Mouse (Mus musculus) brain, embryonic 18.5 days (tissue): ENCODE data around the gene Hdc.
"Not testable (repeated sequence)": the region's sequence is repeated elsewhere in the genome, so short reads cannot be mapped to it uniquely, and the experiment has no call there.

Experiments used
- DNase-seq: peaks from one replicate; pipeline ENCODE4 v3.0.0-alpha.2; 2012; ENCODE audit warnings: low read depth, low spot score

Hdc gene

DNA sequence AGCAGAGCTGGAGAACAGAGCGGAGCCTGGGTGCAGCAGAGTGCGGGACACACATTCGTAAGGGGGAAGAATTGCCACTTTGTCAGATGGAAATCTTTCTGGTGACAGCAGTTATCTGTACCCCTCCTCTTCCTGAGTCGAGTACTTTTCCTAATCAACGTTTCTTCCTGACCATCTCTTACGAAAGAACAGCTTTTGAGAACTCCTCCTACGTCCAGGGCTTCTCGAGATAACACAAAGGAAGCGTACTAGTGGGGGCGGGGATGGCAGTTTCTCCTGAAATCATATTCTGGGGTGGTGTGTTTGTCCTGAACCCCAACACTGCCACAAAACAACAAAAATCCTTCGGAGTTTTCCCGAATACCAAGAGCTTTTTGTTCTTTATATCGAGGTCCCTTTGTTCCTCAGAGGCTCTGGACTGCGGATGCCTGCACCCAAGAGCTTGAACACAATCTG lies at the start of gene Hdc:
Hdc (minus strand) TSS at position 51 of the 456 bp plus-strand sequence.
- no peak for DNase-seq

GRCm38 (mm10) chr2:126668621-126669252 lies 49.6 kb upstream of the Hdc start:
- DNase-seq: no peak

DNA sequence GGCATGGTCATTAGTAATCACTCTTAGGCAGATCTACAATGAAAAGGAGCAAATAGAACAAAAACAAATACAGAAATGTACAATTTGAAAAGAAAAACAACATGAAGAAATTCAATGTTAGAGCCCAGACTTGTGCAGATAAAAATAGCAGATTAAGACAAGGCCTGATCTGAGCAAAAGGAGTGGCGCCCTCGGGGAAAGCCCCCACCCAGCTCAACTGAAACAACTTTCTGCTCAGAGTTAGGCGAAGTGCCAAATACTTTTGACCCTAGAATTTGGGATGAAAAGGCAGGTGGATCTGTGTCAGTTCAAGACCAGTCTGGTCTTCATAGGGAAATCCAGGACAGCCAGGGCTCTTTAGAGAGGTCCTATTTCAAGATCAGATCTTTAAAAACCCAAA lies 46.9 kb upstream of the Hdc start:
- no peak for DNase-seq

- DNase-seq: peak; percentile 10
Observed at GRCm38 (mm10) chr2:126663481-126663880, 44.4 kb upstream of the Hdc start.

GRCm38 (mm10) chr2:126652929-126653328 lies 33.8 kb upstream of the Hdc start:
- no peak for DNase-seq

DNA sequence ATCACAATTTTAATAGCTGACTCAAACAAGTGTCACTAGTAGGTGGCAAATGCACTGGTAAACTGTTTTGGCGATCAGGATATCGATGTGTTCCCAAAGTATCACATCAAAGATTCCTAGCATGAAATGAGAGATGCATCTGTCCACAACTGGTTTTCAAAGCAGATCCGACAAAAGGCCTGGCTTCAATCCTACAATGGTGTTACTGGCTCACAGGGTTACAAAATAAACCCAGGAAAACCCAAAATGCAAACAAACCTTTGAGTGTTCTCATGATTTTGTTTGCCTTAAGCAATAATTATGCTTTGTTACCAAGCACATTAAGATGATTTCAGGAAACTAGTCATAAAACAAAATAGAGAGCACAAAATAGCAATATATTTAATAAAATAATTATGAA lies 28.7 kb upstream of the Hdc start:
- DNase-seq: no peak

GRCm38 (mm10) chr2:126646461-126646860 lies 27.4 kb upstream of the Hdc start:
- no peak for DNase-seq

GRCm38 (mm10) chr2:126644768-126645167 lies 25.7 kb upstream of the Hdc start:
- DNase-seq: no peak

GRCm38 (mm10) chr2:126640298-126640697 lies 21.2 kb upstream of the Hdc start:
- DNase-seq: no peak

DNA sequence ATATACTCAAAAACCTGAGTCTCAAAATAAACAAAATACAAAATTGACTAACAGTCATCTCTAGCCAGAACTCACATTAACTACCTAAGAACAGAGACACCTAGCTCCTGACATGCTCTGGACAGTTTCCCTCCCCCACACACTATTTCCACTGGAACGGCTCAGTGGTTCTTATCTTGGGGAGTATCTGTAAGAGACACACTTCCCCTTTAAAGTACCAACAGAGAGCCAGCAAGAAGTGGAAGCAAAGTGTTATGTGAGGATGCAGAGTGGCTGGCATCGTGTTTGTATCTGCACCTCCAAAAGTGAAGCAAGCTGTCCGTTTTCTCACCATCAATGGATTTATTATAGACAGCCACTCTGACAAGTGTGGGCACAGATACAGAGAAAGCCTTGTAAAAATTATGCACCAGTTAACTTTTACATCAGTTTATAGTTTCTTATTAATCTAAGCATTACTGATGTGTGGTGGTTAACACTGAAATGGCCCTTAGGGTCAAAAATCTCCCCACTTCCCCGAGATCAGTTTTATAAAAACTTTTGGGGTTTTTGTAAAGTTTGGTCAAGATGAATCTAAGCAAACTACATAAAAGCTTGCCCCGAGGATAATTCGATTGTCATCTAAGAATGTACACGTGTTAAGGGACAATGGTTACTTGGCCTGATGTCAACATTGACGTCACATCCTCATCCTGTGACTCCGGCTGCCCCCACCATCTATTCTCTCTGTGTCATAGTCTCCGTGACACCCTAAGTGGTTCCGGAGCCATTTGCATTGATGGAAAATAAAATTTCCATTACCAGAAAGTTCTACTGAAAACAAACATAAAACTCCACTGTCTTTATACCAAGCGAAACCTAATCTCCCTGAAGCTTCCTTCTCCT lies 17.1 kb upstream of the Hdc start:
- no peak for DNase-seq

DNA sequence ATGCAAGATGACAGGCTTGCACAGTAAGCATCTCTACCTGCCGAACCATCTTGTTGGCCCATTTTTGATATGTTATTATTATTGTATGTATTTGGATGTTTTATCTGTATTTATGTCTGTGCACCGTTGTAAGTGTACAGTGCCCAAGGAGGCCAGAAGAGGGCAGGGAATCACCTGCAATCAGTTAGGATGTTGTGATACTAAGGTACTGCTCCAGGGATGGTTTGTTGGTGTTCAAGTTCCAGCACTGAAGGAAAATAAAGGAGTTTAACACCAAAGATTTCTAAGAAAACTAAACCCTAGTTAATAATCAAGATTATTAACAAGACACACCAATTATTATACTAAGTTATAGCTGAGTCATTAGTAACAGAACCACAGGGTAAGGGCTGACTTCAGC lies 14.1 kb upstream of the Hdc start:
- DNase-seq: no peak

GRCm38 (mm10) chr2:126628455-126628995 lies 9.4 kb upstream of the Hdc start:
- DNase-seq: no peak

GRCm38 (mm10) chr2:126623138-126623537 lies 4.0 kb upstream of the Hdc start:
- no peak for DNase-seq

GRCm38 (mm10) chr2:126622455-126622854 lies 3.4 kb upstream of the Hdc start:
- DNase-seq: no peak

DNA sequence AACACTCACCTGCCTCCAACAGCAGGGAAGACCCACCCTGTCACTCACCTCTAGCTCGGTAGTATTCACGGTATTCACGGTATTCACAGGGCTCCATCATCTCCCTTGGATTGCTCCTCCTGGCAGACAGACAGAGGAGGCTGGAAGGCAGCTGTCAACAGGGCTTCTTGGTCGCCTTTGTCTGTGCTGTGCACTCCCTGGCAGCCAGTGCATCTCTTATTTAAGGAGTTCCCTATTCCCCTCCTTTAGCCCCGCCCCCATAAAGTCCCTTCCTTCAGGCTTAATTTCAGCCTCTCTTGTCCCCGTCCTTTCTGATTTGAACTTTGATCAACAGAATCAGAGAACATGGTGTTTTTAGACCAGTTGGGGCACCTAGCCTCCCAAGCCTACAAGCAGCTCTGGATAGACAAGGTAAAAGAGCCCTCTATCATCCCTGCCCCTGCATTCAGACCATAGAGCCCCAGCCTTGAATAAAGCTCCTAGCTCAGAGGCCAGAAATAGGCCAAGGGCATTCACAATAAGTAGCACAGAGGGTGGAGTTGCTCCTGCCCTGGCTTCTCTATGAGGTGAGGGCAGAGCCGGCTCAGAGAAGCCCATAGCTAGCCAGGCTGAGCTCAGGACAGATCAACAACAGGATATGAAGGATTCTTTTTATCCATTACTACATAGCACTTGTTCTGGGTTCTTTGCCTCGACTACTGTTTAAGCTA lies 474 bp downstream of the Hdc start:
- no peak for DNase-seq

GRCm38 (mm10) chr2:126615355-126615754 lies 3.7 kb downstream of the Hdc start:
- DNase-seq: no peak

- not testable (repeated sequence) for DNase-seq
Observed at GRCm38 (mm10) chr2:126609600-126609999, 9.5 kb downstream of the Hdc start.

DNA sequence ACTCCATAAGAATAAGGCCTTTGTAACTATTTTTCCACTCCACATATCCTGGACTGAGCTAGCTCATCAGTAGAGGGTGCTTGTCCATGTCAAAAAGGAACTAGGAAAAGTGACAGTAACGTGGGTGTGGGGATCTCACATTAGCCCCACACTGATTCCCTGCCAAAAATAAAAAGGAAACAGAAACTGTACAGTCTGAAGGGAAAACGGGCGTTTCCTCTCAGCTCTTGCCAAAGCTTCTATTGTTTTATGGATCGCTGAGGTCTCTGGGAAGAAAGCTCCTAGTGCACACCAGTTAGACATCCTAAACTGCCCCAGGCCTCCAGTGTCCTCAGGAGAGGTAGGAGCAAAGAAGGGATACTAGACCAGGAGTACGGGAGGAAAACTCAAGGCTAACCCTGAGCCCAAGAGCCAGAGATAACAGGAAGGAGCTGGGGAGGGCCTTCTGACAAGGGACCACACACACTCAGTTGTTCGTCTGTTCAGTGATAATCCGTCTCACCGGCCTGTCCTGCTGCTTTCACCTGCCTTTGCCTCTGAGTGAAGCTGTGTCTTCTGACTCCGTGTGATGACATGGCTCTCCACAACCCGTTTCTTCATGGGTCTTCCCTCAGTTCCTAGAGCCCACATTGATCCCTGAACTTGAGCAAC lies 11.4 kb downstream of the Hdc start:
- no peak for DNase-seq

GRCm38 (mm10) chr2:126606688-126607062 lies 12.4 kb downstream of the Hdc start:
- no peak for DNase-seq

DNA sequence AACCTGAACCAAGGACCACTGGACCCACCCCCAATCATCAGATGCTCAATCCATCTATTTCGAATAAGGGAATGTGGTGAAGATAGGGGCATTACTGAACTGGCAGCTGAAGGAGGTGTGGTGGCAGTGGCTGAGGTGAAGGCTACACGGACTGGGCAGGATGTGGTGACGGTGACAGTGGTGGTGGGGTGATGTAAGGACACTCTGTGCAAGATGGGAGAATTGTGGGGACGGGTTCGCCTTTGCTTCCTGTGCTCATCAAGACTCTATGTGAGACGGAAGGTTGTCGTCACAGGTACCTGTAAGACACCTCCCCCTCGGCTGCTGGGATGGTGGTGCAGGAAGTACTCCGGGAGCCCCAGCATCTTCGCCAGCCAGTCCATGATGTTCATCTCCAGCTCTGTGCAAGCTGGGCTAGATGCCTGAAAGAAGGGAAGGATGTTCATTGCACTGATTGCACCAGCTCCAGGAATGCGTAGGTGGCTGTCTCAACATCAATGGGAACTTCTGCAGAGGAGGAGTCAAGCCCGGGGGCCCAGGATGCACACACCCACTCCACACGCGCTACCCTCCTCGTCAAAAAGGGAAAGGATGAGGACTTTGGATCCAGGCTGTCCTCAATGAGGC lies 12.9 kb downstream of the Hdc start:
- no peak for DNase-seq
